Mouse (Mus musculus) left cerebral cortex, postnatal 10 days (tissue): ENCODE measurements around the gene Zfp787. TPM values are rescaled to one million over a fixed set of nuclear protein-coding genes. Genes with fewer than 3 reads are reported as not detected.

Experiments used
- DNase-seq, 2 experiments: peaks; one replicate each; pipeline ENCODE4 v3.0.0; 2021 to 2022; ENCODE audit warnings: low spot score in 2 of 2, mixed read lengths in 1 of 2; ENCODE audit errors: extremely low spot score in 1 of 2
- intact Hi-C: fragments of 180-260 bp; cut with DNase I; formaldehyde crosslinking; loops from one replicate; pipeline ENCODE4 v1.15.1; 2025
- total RNA-seq, 2 experiments: library from RNA; stranded (reverse); gene quantifications; 2 replicates each; pipeline ENCODE4 v1.2.3; 2021

Gene Zfp787
- total RNA-seq, 2 experiments from 2014 or later, result 26.1 to 27.2 TPM

DNA sequence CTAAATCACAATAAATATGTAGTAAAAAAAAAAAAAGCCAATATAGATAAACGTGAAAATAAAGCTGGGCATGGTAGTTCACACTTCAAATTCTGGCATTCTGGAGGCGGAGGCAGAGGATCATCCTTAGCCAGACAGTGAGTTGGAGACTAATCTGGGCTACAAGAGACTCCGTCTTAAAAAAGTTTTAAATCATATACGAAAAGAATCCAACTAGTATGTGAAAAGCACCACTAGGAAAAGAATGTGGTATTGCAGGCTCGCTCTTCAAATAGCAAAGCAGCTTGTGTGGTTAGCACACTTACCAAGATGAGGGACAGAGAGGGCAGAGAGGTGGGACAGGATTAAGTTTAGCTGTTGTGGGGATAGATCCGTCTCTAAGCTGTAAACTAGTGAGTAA, 15.1 kb upstream of the Zfp787 start:
- intact Hi-C loops, result loop anchor here (5.0 to 10.0 kb wide), 2 partner anchors 44 to 1086 kb away; partner anchors contain the start of gene Epn1
- DNase-seq, result no peak

DNA sequence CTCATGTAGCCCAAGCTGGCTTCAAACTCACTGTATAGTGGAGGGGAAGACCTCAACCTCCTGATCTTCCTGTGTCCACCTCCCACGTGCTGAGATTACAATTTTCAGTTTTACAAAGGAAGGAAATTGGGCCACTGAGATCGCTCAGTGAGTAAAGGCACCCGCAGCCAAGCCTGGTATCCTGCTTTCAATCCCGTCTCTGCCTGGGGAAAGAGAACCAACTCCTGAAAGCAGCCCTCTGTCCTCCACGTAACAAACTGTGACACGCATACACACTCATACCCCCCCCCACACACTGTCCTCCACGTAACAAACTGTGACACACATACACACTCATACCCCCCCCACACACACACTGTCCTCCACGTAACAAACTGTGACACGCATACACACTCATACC, 14.6 kb upstream of the Zfp787 start:
- intact Hi-C loops, result loop anchor here (5.0 to 10.0 kb wide), 2 partner anchors 43 to 1086 kb away; partner anchors contain the start of gene Epn1
- DNase-seq, result no peak

DNA sequence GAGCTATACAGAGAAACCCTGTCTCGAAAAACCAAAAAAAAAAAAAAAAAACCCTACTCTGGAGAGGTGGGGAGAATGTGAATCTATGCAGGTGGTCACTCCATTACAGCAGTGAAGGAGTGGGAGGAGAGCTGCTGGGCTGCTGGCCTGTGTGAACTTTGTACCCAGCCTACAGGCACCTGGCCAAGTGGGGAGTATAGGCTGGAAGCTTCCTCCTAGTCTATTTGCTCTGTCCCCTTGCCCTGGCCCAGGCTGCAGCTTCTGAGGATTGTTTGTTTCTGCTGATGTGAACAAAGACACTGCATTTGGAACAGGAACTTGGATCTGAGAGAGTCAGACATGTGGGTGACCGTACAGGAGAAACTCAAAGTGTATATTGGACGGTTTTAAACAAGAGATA, 13.6 kb upstream of the Zfp787 start:
- intact Hi-C loops, result no loop called here
- DNase-seq, result peak in 1 of 2 experiments; percentile 86

DNA sequence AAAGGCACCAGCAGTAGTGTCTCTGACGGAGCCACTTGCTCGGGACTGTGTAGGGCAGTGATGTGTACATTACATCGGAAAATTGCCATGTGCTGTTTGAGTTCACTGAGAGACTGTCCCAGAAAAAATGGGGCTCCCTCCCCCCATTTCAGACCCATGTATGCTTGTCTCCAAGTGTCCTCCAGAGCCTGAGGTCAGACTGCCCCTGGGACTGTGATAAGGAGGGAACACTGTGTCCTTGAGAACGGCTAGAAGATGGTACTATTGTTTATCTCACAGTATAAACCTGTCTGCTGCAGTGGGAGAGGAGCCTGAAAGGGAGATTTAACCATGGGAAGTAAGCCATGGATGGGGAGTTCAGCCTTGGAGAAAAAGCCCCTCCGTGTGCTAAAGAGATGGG, 8.9 kb upstream of the Zfp787 start:
- no peak for DNase-seq
- intact Hi-C loops, result no loop called here

- intact Hi-C loops, result no loop called here
- DNase-seq, result no peak
Observed at GRCm38 (mm10) chr7:6162172-6162571, 6.4 kb upstream of the Zfp787 start.

GRCm38 (mm10) chr7:6161541-6161940, 5.7 kb upstream of the Zfp787 start:
- DNase-seq, result no peak
- intact Hi-C loops, result no loop called here

- intact Hi-C loops, result no loop called here
Observed at GRCm38 (mm10) chr7:6159604-6160003, 3.8 kb upstream of the Zfp787 start.

DNA sequence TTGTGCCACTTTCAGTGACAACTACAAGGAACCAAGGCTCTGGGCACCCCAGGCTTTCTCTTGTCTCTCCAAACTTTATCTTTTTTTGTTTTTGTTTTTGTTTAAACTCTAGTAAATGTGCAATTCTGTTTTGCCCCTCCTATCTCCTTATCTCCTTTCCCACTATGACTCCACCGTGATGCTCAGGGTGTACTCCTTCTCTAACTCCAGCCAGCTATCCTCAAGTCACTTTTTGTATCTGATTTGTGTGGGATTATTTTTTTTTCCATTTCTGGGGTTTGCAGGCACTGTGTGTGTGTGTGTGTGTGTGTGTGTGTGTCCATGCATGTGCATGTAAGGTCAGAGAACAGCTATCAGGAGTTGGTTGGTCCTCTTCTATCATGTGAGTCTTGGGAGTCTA, 1.7 kb upstream of the Zfp787 start:
- intact Hi-C loops, result no loop called here

More at GRCm38 (mm10) chr7:6159604-6160003, 3.8 kb upstream of the Zfp787 start:
- DNase-seq, result no peak

DNA sequence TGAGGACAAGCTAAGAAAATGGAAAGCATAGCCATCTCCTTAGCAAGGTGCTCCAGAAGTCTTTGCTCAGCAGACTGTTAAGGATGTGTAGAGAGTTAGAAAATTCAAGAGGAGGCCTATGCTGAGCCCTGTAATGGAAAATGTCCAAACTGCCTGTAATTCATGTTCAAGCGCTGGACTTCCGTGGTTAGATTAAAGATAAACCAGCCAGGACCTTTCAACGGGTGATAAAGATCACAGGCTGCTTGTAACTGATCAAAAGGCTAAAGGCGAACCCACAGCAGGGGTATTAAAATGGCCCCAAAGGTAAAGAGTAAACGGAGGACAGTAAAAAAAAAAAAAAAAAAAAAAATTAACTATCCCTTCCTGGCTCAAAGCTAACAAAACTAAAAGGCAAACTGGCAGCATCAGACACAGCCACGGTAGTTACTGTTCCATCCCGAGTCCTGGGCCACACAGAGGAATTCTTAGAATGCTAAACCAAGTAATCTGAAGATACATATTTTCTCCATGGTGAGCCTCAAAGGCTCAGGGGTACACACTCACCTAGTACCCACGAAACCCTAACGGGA, 1.2 kb upstream of the Zfp787 start:
- no peak for DNase-seq
- intact Hi-C loops, result no loop called here

More for the DNA sequence above, 1.7 kb upstream of the Zfp787 start:
- DNase-seq, result no peak

DNA sequence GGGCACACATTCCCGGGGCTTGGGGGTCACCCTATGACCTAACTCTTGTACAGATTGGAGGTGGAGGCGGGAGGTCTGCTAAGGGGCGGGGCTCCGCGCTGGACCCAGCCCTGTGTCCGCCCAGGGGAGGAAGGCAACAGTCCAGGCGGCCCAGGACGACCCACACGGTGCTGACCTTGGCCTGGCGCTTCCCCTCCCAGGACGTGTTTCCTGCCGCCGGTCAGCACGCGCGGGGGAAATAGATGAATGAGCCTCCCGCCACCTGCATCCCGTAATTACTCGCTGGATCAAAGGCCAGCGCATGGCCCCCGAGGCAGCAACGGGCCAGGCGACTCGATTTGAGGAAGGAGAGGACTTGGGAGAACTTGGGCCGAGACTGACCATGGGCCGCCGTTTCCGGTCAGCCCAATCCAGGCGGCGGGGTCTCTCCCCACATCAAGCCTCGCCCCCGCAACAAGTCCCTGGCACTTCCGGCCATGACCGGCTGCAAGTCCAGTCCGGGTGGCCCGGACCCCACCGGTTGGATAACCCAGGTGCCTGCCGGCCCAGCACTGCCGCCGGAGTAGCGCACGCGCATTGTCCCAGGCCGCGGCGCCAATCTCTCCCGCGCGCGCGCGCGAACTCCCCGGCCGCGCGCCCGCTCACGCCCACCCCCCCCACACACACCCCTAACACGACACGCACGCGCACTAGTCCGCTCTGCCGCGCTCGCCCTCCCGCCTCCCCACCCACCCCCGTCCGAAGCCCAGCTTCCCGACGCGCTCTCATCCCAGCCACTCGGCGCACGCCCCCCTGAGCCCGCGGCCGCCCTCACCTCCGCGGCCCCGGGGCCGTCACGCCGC, 545 bp downstream of the Zfp787 start:
- intact Hi-C loops, result no loop called here
- DNase-seq, result peak; percentile 70 to 91

DNA sequence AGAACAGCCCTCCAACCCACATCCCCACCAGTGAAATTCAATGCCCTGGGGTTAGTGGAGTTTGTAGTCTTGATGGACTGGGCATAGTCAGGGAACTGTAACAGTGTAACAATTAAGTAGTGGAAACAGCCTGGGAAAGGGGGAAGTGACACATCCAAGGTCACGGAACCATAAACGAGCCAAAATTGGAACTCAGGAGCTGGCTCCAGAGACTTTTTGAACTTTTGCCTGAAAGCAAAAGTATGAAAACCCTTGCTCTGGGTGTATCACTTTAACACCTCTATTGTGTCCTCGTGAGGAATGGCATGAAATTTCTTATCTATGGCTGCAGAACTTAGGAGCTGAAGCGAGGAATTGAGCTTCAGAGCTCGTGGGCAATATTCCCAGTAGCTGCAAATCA, 1.6 kb downstream of the Zfp787 start:
- intact Hi-C loops, result no loop called here
- DNase-seq, result no peak

DNA sequence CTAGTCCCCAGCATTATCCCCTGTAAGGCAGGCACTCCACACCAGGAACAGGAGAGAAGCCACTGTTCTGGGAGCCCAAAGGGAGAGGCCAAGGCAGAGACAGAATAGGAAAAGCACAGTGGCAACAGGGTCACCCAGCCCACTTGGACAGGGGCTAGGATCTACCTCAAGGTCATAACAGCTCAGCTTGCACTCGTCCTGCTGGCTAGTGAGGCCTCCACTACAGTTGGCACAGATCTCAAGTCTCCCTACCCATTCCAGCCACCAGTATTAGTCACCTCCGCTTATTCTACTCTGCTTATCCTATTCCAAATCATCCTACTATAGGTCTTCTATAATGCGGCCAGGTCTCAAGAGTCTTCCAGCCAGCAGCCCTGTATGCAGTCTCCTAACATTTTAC, 2.7 kb downstream of the Zfp787 start:
- intact Hi-C loops, result no loop called here
- DNase-seq, result no peak

- DNase-seq, result no peak
- intact Hi-C loops, result no loop called here
Observed at GRCm38 (mm10) chr7:6152036-6152435, 3.8 kb downstream of the Zfp787 start.

- intact Hi-C loops, result no loop called here
- no peak for DNase-seq
Observed at GRCm38 (mm10) chr7:6151266-6151665, 4.5 kb downstream of the Zfp787 start.

DNA sequence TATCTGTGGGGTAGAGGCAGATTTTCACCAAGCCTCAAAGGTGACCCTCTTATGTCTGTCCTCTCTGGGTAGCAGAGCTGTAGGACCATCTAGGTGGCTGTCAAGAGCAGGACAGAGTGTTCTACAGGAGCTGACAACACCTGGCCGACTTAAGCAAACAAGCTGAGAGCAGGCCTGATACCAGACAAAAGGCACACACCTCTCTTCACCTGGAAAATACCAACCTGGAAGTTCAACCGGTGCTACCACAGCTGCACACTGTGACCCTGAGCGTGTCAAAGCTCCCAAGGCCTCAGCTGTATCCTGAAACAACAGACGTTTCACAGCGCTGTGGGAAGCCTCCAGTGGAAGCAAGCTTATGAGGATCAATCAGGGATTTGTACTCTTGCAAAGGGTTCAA, 8.1 kb downstream of the Zfp787 start:
- intact Hi-C loops, result no loop called here
- no peak for DNase-seq

DNA sequence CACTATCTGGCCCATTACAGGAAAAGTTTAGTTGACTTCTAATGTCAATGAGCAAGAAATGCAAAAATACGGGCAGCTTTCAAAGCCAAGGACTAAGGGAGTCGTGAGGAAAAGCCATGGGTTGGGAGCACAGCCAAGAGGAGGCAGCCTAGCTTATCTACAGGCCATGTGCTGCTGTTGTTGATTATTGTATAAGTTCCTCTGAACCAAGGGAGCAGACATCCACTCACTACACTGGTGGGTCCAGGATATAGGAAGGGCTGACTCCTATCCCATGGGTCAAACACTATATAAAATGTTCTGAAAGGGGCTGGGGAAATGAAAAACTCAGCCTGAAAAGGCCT, 8.8 kb downstream of the Zfp787 start:
- DNase-seq, result no peak
- intact Hi-C loops, result no loop called here

GRCm38 (mm10) chr7:6146194-6146981, 9.4 kb downstream of the Zfp787 start:
- DNase-seq, result no peak
- intact Hi-C loops, result no loop called here

- no peak for DNase-seq
- intact Hi-C loops, result no loop called here
Observed at GRCm38 (mm10) chr7:6145423-6146188, 10.2 kb downstream of the Zfp787 start.

DNA sequence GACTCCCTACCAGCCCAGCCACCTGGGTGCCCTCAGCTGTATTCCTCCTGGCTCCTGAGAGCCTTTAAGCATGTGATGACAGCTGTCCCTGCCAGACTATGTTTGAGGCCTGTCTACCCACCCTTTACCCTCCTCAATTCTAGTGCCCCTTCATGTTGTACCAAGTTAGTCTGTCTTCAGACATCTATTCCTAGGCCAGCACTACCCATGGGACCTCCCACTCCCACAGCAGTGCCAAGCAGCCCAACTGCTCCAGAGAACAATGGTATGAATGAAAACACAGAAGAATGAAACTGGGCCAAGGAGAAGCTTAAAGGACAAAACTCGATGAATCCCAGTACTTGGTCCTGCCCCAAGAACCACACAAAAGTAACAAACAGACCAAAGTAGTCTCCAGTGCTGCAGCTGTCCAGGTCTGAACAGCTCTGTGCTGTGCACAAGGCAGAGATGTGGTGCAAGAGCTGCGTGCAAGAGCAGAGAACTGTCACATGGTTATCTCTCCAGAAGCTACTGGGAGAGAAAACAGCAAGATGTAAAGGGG, 11.7 kb downstream of the Zfp787 start:
- no peak for DNase-seq
- intact Hi-C loops, result no loop called here
